Mouse (Mus musculus) hematopoietic stem cell, adult 5-6 weeks (primary cell): ENCODE results near the gene Tnfrsf8. TPM values are rescaled to one million over a fixed set of nuclear protein-coding genes. Genes with fewer than 3 reads are reported as not detected.
A peak's percentile ranks its signal among the peaks of the same experiment; 100 is the strongest.
"Not testable (repeated sequence)": the region's sequence is repeated elsewhere in the genome, so short reads cannot be mapped to it uniquely, and the experiment has no call there.

Experiments
- ATAC-seq, 2 experiments: fragments of 125-278 bp in 1 of 2; replicated peaks in 1 of 2; 2 replicates each; pipeline ENCODE4 v1.8.0; 2016 to 2017; ENCODE audit warnings: inconsistent platforms in 2 of 2, mild to moderate bottlenecking in 2 of 2, moderate number of reproducible peaks in 2 of 2, low read depth in 1 of 2, moderate TSS enrichment in 1 of 2; ENCODE audit not compliant: low FRiP score in 2 of 2, poor library complexity in 2 of 2, severe bottlenecking in 2 of 2, insufficient read depth in 1 of 2, low TSS enrichment in 1 of 2
- total RNA-seq: library from RNA; stranded (forward); fragments of 172-1452, 232-1000 nt; gene quantifications from 2 replicates; pipeline ENCODE4 v1.2.3, GENCODE M21; 2017

Gene Tnfrsf8
- total RNA-seq, result 0.25 TPM in 1 of 2 replicates, not detected in the other

DNA sequence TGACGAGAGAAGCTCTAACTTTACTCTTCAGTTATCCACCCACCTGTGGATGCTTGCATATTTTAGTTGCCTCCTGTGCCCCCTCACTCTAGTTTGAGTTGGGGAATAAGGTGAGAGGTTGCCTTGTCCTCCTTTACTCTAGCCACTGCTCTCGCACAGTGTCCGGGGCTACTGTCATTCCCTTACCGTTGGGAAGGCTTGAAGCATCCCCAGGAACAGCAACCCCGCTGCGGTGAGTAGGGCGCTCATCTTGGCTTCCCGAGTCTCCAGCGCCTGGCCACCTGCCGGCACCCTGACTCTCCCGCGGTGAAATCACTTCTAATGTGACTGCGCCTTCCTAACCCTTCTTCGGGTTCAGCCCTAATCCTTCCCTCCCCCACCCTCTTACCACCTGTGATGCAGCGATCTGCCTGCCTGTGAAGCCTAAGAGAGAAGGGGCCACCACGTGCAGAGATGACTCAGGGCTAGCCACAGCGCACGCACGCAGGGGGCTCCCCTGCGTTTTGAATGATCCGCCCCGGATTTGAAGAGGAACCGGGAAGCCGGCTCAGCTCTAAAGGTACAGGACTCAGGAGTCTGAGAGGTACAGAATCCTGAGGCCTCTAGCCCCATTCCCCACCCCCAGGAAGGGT lies at the start of gene Tnfrsf8:
Gene Tnfrsf8, minus strand, starts transcription at position 329 of the 632 bp plus-strand sequence.
- ATAC-seq, result peak; percentile 58 to 77

DNA sequence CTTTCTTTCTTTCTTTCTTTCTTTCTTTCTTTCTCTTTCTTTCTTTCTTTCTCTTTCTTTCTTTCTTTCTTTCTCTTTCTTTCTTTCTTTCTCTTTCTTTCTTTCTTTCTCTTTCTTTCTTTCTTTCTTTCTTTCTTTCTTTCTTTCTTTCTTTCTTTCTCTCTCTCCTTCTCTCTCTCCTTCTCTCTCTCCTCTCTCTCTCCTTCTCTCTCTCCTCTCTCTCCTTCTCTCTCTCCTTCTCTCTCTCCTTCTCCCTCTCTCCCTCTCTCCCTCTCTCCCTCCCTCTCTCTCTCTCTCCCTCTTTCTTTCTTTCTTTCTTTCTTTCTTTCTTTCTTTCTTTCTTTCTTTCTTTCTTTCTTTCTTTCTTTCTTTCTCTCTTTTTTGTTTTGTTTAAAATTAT lies 46.7 kb upstream of the Tnfrsf8 start:
- ATAC-seq, result not testable (repeated sequence)

- peak; percentile 45 to 69; a peak in 3 of 4 replicates for ATAC-seq
Observed at GRCm38 (mm10) chr4:145361065-145361464, 46.1 kb upstream of the Tnfrsf8 start.

DNA sequence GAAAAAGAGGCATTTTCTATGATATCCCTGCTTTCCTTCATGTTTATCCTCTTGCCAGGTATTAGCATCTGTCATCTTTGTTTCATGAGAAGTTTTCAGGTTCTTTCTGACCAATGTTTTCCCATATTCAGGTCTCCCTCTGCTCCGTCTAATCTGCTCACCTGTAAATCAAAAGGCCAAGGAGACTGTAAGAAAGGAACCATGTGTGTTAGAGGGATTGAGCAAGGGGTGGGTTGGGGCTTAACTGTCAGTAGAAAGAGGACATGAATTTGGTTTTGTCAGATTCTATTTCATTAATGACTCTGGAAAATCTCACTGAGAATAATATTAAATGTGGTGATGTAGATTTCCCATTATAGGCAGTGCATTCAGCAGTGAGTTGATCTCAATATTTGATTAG lies 45.6 kb upstream of the Tnfrsf8 start:
- ATAC-seq, result no peak

- no peak for ATAC-seq
Observed at GRCm38 (mm10) chr4:145356234-145356633, 41.3 kb upstream of the Tnfrsf8 start.

- ATAC-seq, result peak; percentile 68 to 91; a peak in 3 of 4 replicates
Observed at GRCm38 (mm10) chr4:145353855-145354254, 38.9 kb upstream of the Tnfrsf8 start.

DNA sequence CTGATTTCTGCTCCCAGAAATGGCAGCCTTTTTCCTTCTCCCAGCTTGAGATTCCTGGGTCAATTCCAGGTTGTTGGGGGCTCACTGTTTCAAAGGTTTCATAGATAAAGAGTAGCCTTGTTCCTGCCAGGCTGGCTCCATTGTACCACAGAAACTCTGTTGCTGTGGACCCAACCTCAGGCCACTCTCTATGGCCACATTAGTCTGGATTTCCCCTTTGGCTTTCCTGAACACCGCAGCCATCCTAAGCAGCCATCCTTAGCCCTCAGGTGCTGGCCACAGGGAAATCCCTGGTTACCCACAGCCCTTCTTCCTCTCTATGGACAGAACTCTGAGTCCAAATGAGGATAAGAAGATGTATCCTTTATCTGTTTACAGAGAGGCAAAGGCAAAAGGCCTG lies 30.0 kb upstream of the Tnfrsf8 start:
- no peak for ATAC-seq

- ATAC-seq, result no peak
Observed at GRCm38 (mm10) chr4:145341879-145342809, 27.2 kb upstream of the Tnfrsf8 start.

- no peak for ATAC-seq
Observed at GRCm38 (mm10) chr4:145337906-145338858, 23.2 kb upstream of the Tnfrsf8 start.

DNA sequence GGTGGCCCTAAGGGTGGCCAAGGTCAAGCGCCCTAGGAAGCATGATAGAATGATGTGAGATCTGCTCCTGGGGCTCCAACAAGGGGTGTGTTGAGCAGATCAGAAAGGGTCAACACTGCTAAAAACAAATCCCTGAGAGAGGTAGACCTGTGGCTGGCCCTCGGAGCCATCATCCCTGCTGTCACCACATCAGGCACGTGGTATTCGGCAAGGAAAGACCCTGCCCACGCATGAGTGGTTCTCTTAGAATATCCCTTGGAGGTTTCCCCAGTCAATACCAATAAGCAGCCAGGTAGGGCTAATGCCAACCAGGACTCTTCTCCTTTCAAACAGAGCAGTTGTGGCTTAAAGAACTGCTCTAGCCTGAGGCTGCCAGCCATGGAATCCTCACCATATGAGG lies 21.6 kb upstream of the Tnfrsf8 start:
- no peak for ATAC-seq

DNA sequence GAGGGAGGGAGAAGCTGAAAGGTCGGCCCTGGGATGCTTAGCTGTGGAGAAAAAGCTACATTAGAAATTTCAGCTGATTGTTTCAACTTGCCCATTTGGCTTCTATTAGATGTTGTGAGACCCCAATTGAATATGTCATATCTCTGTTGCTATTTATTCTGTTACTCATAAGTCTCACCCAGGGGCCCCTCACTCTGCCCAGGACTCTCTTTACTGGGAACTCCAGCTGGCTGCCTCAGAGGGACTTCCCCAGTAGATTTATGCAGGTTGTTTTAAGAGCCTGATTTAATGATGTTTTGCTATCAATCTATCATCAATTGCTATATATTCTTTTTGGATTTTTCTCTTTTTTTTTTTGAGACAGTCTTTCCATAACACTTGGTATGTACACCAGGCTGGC lies 21.1 kb upstream of the Tnfrsf8 start:
- no peak for ATAC-seq

GRCm38 (mm10) chr4:145323631-145324030 lies 8.7 kb upstream of the Tnfrsf8 start:
- no peak for ATAC-seq

- ATAC-seq, result peak; percentile 14 to 29; a peak in 2 of 4 replicates
Observed at GRCm38 (mm10) chr4:145322995-145323627, 8.1 kb upstream of the Tnfrsf8 start.

DNA sequence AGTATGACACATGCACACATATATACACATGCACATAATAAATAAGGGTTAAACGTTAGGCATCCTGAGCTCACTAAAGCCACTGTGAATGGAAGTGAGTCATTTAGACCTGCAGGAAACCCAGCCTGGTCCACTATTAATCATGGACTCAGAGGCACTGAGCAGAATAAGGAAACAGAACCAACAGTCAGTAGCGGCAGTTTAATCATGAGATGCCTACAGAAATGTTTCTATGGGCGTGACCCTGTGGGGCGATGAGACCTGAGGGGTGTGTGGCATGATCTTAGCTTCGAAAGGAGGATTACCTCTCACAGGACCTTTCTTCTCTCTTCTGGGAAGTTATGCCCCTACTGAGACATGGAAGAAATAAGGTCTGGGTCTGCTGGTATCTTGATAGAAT lies 7.2 kb upstream of the Tnfrsf8 start:
- ATAC-seq, result peak; percentile 43 to 73; a peak in 3 of 4 replicates

GRCm38 (mm10) chr4:145320624-145321023 lies 5.7 kb upstream of the Tnfrsf8 start:
- ATAC-seq, result no peak

DNA sequence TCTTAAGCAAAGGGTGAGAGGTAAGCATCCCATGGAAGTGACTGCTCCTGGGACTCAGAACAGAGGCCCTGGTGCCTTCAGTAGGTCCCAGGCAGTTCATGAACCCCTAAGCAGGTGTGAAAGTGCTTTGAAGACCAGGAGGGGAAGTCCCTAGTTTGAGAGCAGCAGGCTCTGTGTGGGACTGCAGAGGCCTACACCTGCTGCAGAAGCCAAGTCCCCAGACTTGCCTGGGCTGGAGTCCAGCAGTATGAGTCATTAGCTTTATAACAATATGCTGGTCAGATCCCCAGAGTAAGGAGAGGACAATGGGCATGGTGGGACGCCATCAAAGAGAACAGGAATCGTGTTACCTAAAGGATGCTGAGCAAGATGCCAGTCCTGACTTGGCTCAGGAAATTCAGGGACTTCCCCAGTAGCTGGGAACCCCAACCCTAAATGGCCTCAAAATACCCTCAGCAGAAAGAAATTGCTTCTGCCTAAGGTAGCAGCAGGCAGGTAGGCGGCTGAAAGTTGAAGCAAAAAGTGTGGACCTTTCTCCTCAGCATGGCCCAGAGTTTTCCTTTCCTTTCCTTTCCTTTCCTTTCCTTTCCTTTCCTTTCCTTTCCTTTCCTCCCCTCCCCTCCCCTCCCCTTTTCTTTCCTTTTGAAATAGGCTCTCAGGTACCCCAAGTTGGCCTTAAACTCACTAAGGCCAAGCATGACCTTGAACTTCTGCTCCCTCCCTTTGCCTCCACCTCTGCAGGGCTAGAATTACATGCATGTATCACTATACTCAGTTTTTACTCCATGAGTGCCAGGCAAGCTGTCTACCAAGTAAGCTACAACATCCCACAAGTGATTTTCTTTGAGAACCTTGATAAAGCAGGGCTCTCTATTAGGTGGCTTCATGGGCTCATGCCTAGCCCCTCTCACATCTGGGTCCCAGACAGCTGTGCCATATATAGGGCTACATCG lies 4.6 kb upstream of the Tnfrsf8 start:
- 0 out of 4 replicates have a peak, but pooled peaks of 1 of the 2 experiments have one; percentile 23 for ATAC-seq
